Mouse (Mus musculus): ENCODE measurements around the gene D930007J09Rik. TPM values are rescaled to one million over a fixed set of nuclear protein-coding genes. Genes with fewer than 3 reads are reported as not detected.

The D930007J09Rik gene
- polyA plus RNA-seq, 1 experiment from 2014 or later = not detected

Other genes with a start within 250 kb of the D930007J09Rik start
- gene Mylk4, start 18.9 kb downstream of the D930007J09Rik start, polyA plus RNA-seq (2015; fragmentation: Nextera tagmentation; extraction: Ambion mirVana) = 0.76 and 1.1 TPM in 2 replicates
- 22.2 and 28.0 TPM in 2 replicates for gene Wrnip1, start 811 bp downstream of the D930007J09Rik start, polyA plus RNA-seq (2015; fragmentation: Nextera tagmentation; extraction: Ambion mirVana)
- gene Serpinb1a, start 48.3 kb upstream of the D930007J09Rik start, polyA plus RNA-seq (2015; fragmentation: Nextera tagmentation; extraction: Ambion mirVana) = 11.5 and 13.9 TPM in 2 replicates
- gene Serpinb1c, start 95.4 kb upstream of the D930007J09Rik start, polyA plus RNA-seq (2015; fragmentation: Nextera tagmentation; extraction: Ambion mirVana) = 0.14 and 0.15 TPM in 2 replicates
- gene Serpinb6b, start 162.4 kb upstream of the D930007J09Rik start, polyA plus RNA-seq (2015; fragmentation: Nextera tagmentation; extraction: Ambion mirVana) = 20.0 and 20.6 TPM in 2 replicates
- 8.3 and 9.1 TPM in 2 replicates for gene Serpinb9, start 200.4 kb upstream of the D930007J09Rik start, polyA plus RNA-seq (2015; fragmentation: Nextera tagmentation; extraction: Ambion mirVana)
- 0.33 and 0.52 TPM in 2 replicates for gene Serpinb9b, start 224.6 kb upstream of the D930007J09Rik start, polyA plus RNA-seq (2015; fragmentation: Nextera tagmentation; extraction: Ambion mirVana)